Mouse (Mus musculus) MEL (cell line): Measurements from ENCODE around the gene Krtap4-9. TPM values are rescaled to one million over a fixed set of nuclear protein-coding genes. Genes with fewer than 3 reads are reported as not detected.
"Not testable (repeated sequence)": the region's sequence is repeated elsewhere in the genome, so short reads cannot be mapped to it uniquely, and the experiment has no call there.

Experiments used
- DNase-seq: peaks from one replicate; pipeline ENCODE4 v3.0.0; 2011; ENCODE audit warnings: low read depth, low spot score
- H3K27ac ChIP-seq: 2 replicates; pipeline ENCODE4 v1.5.1; 2012; ENCODE audit warnings: low read depth, mild to moderate bottlenecking, control low read depth, low read length, moderate library complexity; ENCODE audit not compliant: control insufficient read depth
- H3K27me3 ChIP-seq, 2 experiments: fragments of 150-350 bp in 1 of 2; sonication (generic) in 1 of 2; 2 replicates each; pipeline ENCODE4 v1.6.1; 2012; ENCODE audit warnings: low read length in 2 of 2, mild to moderate bottlenecking in 2 of 2, improper control_type of control experiment in 1 of 2, moderate library complexity in 1 of 2; ENCODE audit not compliant: insufficient read depth in 2 of 2, control insufficient read depth in 1 of 2
- H3K36me3 ChIP-seq, 2 experiments: 2 replicates each; pipeline ENCODE4 v1.6.1; 2012 to 2014; ENCODE audit warnings: low read length in 2 of 2, improper control_type of control experiment in 1 of 2, inconsistent platforms in 1 of 2, mild to moderate bottlenecking in 1 of 2; ENCODE audit not compliant: insufficient read depth in 2 of 2, control insufficient read depth in 1 of 2
- H3K4me1 ChIP-seq, 2 experiments: fragments of 150-350 bp in 1 of 2; sonication (generic) in 1 of 2; 2 replicates each; pipeline ENCODE4 v1.6.1; 2012; ENCODE audit warnings: low read length in 2 of 2, improper control_type of control experiment in 1 of 2, mild to moderate bottlenecking in 1 of 2; ENCODE audit not compliant: insufficient read depth in 2 of 2, control insufficient read depth in 1 of 2
- H3K4me3 ChIP-seq, 2 experiments: fragments of 150-350 bp in 1 of 2; sonication (generic) in 1 of 2; 2 replicates each; pipeline ENCODE4 v1.5.1; 2012; ENCODE audit warnings: low read depth in 2 of 2, low read length in 2 of 2, mild to moderate bottlenecking in 2 of 2, moderate library complexity in 2 of 2, control low read depth in 1 of 2, improper control_type of control experiment in 1 of 2; ENCODE audit not compliant: control insufficient read depth in 1 of 2, insufficient read depth in 1 of 2
- H3K79me2 ChIP-seq: 2 replicates; pipeline ENCODE4 v1.6.1; 2012; ENCODE audit warnings: mild to moderate bottlenecking, low read length, moderate library complexity; ENCODE audit not compliant: control insufficient read depth, poor library complexity, insufficient read depth
- H3K9ac ChIP-seq: 2 replicates; pipeline ENCODE4 v1.6.1; 2012; ENCODE audit warnings: low read depth, mild to moderate bottlenecking, control low read depth, low read length, moderate library complexity; ENCODE audit not compliant: control insufficient read depth, poor library complexity, severe bottlenecking
- H3K9me3 ChIP-seq: fragments of 150-350 bp; sonication (generic); replicated peaks from 2 replicates; pipeline ENCODE4 v1.6.1; 2012; ENCODE audit warnings: mild to moderate bottlenecking, low read length, improper control_type of control experiment, moderate library complexity; ENCODE audit not compliant: insufficient read depth
- BHLHE40 ChIP-seq: IDR thresholded peaks from 2 replicates; pipeline ENCODE4 v1.6.1; 2012; ENCODE audit warnings: low read depth, mild to moderate bottlenecking, inconsistent platforms, low read length, improper control_type of control experiment, borderline replicate concordance
- CHD2 ChIP-seq: IDR thresholded peaks from 2 replicates; pipeline ENCODE4 v1.6.1; 2011; ENCODE audit warnings: low read length, improper control_type of control experiment
- CTCF ChIP-seq, 3 experiments: IDR thresholded peaks in 2 of 3; conservative IDR thresholded peaks in 1 of 3; 2 replicates each; pipeline ENCODE4 v1.5.1; 2011 to 2012; ENCODE audit warnings: low read length in 3 of 3, low read depth in 2 of 3, mild to moderate bottlenecking in 2 of 3, improper control_type of control experiment in 1 of 3, inconsistent platforms in 1 of 3, mixed read lengths in 1 of 3, moderate library complexity in 1 of 3; ENCODE audit not compliant: control insufficient read depth in 1 of 3, insufficient read depth in 1 of 3, poor library complexity in 1 of 3, severe bottlenecking in 1 of 3
- E2F4 ChIP-seq: IDR thresholded peaks from 2 replicates; pipeline ENCODE4 v1.6.1; 2011; ENCODE audit warnings: low read depth, low read length, improper control_type of control experiment, borderline replicate concordance
- EP300 ChIP-seq, 2 experiments: IDR thresholded peaks; 2 replicates each; pipeline ENCODE4 v1.6.1; 2011; ENCODE audit warnings: improper control_type of control experiment in 2 of 2, low read length in 2 of 2, low read depth in 1 of 2, mild to moderate bottlenecking in 1 of 2
- ETS1 ChIP-seq: IDR thresholded peaks from 2 replicates; pipeline ENCODE4 v1.6.1; 2012; ENCODE audit warnings: low read depth, mild to moderate bottlenecking, inconsistent platforms, low read length, improper control_type of control experiment, moderate library complexity
- GABPA ChIP-seq: IDR thresholded peaks from 2 replicates; pipeline ENCODE4 v1.6.1; 2012; ENCODE audit warnings: low read depth, mild to moderate bottlenecking, inconsistent platforms, low read length, improper control_type of control experiment, moderate library complexity
- HCFC1 ChIP-seq: IDR thresholded peaks from 2 replicates; pipeline ENCODE4 v1.6.1; 2012; ENCODE audit warnings: low read depth, mild to moderate bottlenecking, inconsistent platforms, low read length, improper control_type of control experiment, moderate library complexity
- MYB ChIP-seq: IDR thresholded peaks from 2 replicates; pipeline ENCODE4 v1.6.1; 2011; ENCODE audit warnings: mild to moderate bottlenecking, low read depth, low read length, improper control_type of control experiment
- MYC ChIP-seq: IDR thresholded peaks from 2 replicates; pipeline ENCODE4 v1.6.1; 2011; ENCODE audit warnings: low read depth, mild to moderate bottlenecking, low read length, improper control_type of control experiment, moderate library complexity
- NELFE ChIP-seq: IDR thresholded peaks from 2 replicates; pipeline ENCODE4 v1.6.1; 2011; ENCODE audit warnings: low read depth, low read length, improper control_type of control experiment
- NRF1 ChIP-seq: IDR thresholded peaks from 2 replicates; pipeline ENCODE4 v1.6.1; 2014; ENCODE audit warnings: low read depth, mild to moderate bottlenecking, inconsistent platforms, low read length, improper control_type of control experiment, moderate library complexity; ENCODE audit not compliant: poor library complexity, insufficient read depth, severe bottlenecking
- POLR2A ChIP-seq, 2 experiments: IDR thresholded peaks; 2 replicates each; pipeline ENCODE4 v1.6.1; 2011 to 2012; ENCODE audit warnings: low read length in 2 of 2, mild to moderate bottlenecking in 2 of 2, control low read depth in 1 of 2, improper control_type of control experiment in 1 of 2, low read depth in 1 of 2, moderate library complexity in 1 of 2; ENCODE audit not compliant: control insufficient read depth in 1 of 2, insufficient read depth in 1 of 2, poor library complexity in 1 of 2
- POLR2AphosphoS2 ChIP-seq: IDR thresholded peaks from 2 replicates; pipeline ENCODE4 v1.6.1; 2011; ENCODE audit warnings: low read length, improper control_type of control experiment
- RAD21 ChIP-seq: IDR thresholded peaks from 2 replicates; pipeline ENCODE4 v1.6.1; 2011; ENCODE audit warnings: mild to moderate bottlenecking, low read depth, low read length, improper control_type of control experiment
- RCOR1 ChIP-seq: IDR thresholded peaks from 2 replicates; pipeline ENCODE4 v1.6.1; 2012; ENCODE audit warnings: low read depth, mild to moderate bottlenecking, inconsistent platforms, low read length, improper control_type of control experiment
- TBP ChIP-seq: IDR thresholded peaks from 2 replicates; pipeline ENCODE4 v1.8.0; 2011; ENCODE audit warnings: low read depth, low read length, improper control_type of control experiment
- ZMIZ1 ChIP-seq: IDR thresholded peaks from 2 replicates; pipeline ENCODE4 v1.6.1; 2012; ENCODE audit warnings: low read depth, mild to moderate bottlenecking, inconsistent platforms, low read length, improper control_type of control experiment, moderate library complexity
- ZNF384 ChIP-seq: IDR thresholded peaks from 2 replicates; pipeline ENCODE4 v1.6.1; 2012; ENCODE audit warnings: low read depth, mild to moderate bottlenecking, inconsistent platforms, low read length, improper control_type of control experiment
- polyA plus RNA-seq, 2 experiments: library from polyadenylated mRNA; stranded (reverse) in 1 of 2; unstranded in 1 of 2; fragments of >175 nt in 1 of 2; fragments of >200 nt in 1 of 2; gene quantifications; 2 replicates each; pipeline versions ENCODE4 v1.2.1 to v1.2.4; 2012; ENCODE audit warnings: low replicate concordance in 2 of 2, low read depth in 1 of 2; ENCODE audit not compliant: insufficient read length in 2 of 2, insufficient read depth in 1 of 2, missing spikeins in 1 of 2
- total RNA-seq: library from RNA; depleted of rRNA; stranded (reverse); fragments of 300-350 nt; gene quantifications from 2 replicates; pipeline ENCODE4 v1.2.3, GENCODE M21; 2012

Gene Krtap4-9
- total and polyA plus RNA-seq, 3 experiments, result not detected

GRCm38 (mm10) chr11:99772813-99773212, 12.2 kb upstream of the Krtap4-9 start, which contains the start of gene Gm11595:
TSS of gene Gm11595 (minus strand) at chr11:99772913.
- not testable (repeated sequence) for H3K79me2 ChIP-seq, H3K27ac ChIP-seq, DNase-seq, H3K9ac ChIP-seq, H3K4me3 ChIP-seq, H3K27me3 ChIP-seq, H3K36me3 ChIP-seq, H3K9me3 ChIP-seq, H3K4me1 ChIP-seq

- H3K27me3 ChIP-seq, result no peaks in the 10 kb centered on the region
- H3K4me3 ChIP-seq, result no peak overlapping the region
- no peaks in the 10 kb centered on the region for H3K4me1 ChIP-seq
- TF ChIP-seq RCOR1, result no peak
- no peak for TF ChIP-seq ZNF384
- TF ChIP-seq MYB, result no peak
- H3K36me3 ChIP-seq, result no peaks in the 10 kb centered on the region
- no peaks in the 10 kb centered on the region for H3K79me2 ChIP-seq
- no peaks in the 10 kb centered on the region for H3K9me3 ChIP-seq
- H3K9ac ChIP-seq, result no peak overlapping the region
- no peak overlapping the region for H3K27ac ChIP-seq
- DNase-seq, result no peak
These were observed 6.6 kb upstream of the Krtap4-9 start for GRCm38 (mm10) chr11:99778401-99778800.

- H3K36me3 ChIP-seq, result no peaks in the 10 kb centered on the region
- H3K4me3 ChIP-seq, result no peak within 1 kb of the TSS
- no peak for DNase-seq
- H3K27ac ChIP-seq, result no peak within 1 kb of the TSS
- no peaks in the 10 kb centered on the region for H3K4me1 ChIP-seq
- no peaks in the 10 kb centered on the region for H3K27me3 ChIP-seq
- H3K79me2 ChIP-seq, result no peaks in the 10 kb centered on the region
- TF ChIP-seq MYC (no peak), EP300 (IDR thresholded peaks at IDR 0.05; ENCODE audit: low read depth in 1 of 2, low read length in 2 of 2) (no peak), ETS1 (no peak), TBP (no peak), NELFE (no peak), RAD21 (no peak), E2F4 (no peak), NRF1 (no peak), BHLHE40 (no peak), ZMIZ1 (no peak), RCOR1 (no peak), GABPA (no peak), POLR2AphosphoS2 (no peak), CTCF (IDR thresholded peaks at IDR 0.05 in 2 of 3, conservative IDR thresholded peaks at IDR 0.05 in 1 of 3; ENCODE audit: control insufficient read depth in 1 of 3, insufficient read depth in 1 of 3, low read depth in 2 of 3, low read length in 3 of 3, poor library complexity in 1 of 3, severe bottlenecking in 1 of 3) (no peak), HCFC1 (no peak), POLR2A (IDR thresholded peaks at IDR 0.05; ENCODE audit: control insufficient read depth in 1 of 2, insufficient read depth in 1 of 2, low read depth in 1 of 2, low read length in 2 of 2, poor library complexity in 1 of 2) (no peak), CHD2 (no peak)
- TF ChIP-seq, all 39 proteins: peak for 0
- no peak within 1 kb of the TSS for H3K9ac ChIP-seq
- H3K9me3 ChIP-seq, result no peaks in the 10 kb centered on the region
These were observed 4.4 kb upstream of the Krtap4-9 start, which contains the start of gene Krtap4-8 for GRCm38 (mm10) chr11:99780604-99781003. TSS of gene Krtap4-8 (minus strand) at chr11:99780704.
